Mouse (Mus musculus): Measurements from ENCODE around the gene Pcnx. TPM values are rescaled to one million over a fixed set of nuclear protein-coding genes. Genes with fewer than 3 reads are reported as not detected.

The Pcnx gene
- polyA plus RNA-seq, 1 experiment = 29.1 TPM

GRCm38 (mm10) chr12:81822176-81822575, 37.6 kb upstream of the Pcnx start:
- TF ChIP-seq CTCF (IDR thresholded peaks at IDR 0.05; ENCODE audit: extremely low read depth, insufficient read length, insufficient replicate concordance, low read depth, low read length) (no peak), POLR2A (IDR thresholded peaks at IDR 0.05; ENCODE audit: low read depth, low read length) (no peak)
- Histone ChIP-seq H3K4me1 (ENCODE audit: control insufficient read depth, insufficient read depth, insufficient read length, low read length) (no peaks in the 10 kb centered on the region), H3K27ac (ENCODE audit: insufficient read depth, low read depth, low read length) (no peak overlapping the region), H3K4me3 (ENCODE audit: low read depth, low read length) (no peak overlapping the region), H3K36me3 (ENCODE audit: control insufficient read depth, insufficient read depth, low read length) (no peaks in the 10 kb centered on the region), H3K27me3 (ENCODE audit: control insufficient read depth, insufficient read depth, low read length) (no peaks in the 10 kb centered on the region)
- WGBS = 78% methylated on average over 4 of the region's 4 CpGs

GRCm38 (mm10) chr12:81822778-81823480, 36.9 kb upstream of the Pcnx start:
- Histone ChIP-seq H3K4me1 (ENCODE audit: control insufficient read depth, insufficient read depth, insufficient read length, low read length) (no peaks in the 10 kb centered on the region), H3K27me3 (ENCODE audit: control insufficient read depth, insufficient read depth, low read length) (no peaks in the 10 kb centered on the region), H3K27ac (ENCODE audit: insufficient read depth, low read depth, low read length) (no peak overlapping the region), H3K36me3 (ENCODE audit: control insufficient read depth, insufficient read depth, low read length) (no peaks in the 10 kb centered on the region), H3K4me3 (ENCODE audit: low read depth, low read length) (no peak overlapping the region)
- WGBS = 90% methylated on average over 4 of the region's 4 CpGs
- TF ChIP-seq CTCF (IDR thresholded peaks at IDR 0.05; ENCODE audit: extremely low read depth, insufficient read length, insufficient replicate concordance, low read depth, low read length) (no peak), POLR2A (IDR thresholded peaks at IDR 0.05; ENCODE audit: low read depth, low read length) (no peak)

- no peak for TF ChIP-seq CTCF (IDR thresholded peaks at IDR 0.05; ENCODE audit: extremely low read depth, insufficient read length, insufficient replicate concordance, low read depth, low read length)
- no peak for TF ChIP-seq POLR2A (IDR thresholded peaks at IDR 0.05; ENCODE audit: low read depth, low read length)
- Histone ChIP-seq H3K4me1 (ENCODE audit: control insufficient read depth, insufficient read depth, insufficient read length, low read length) (no peaks in the 10 kb centered on the region), H3K27me3 (ENCODE audit: control insufficient read depth, insufficient read depth, low read length) (no peaks in the 10 kb centered on the region), H3K36me3 (ENCODE audit: control insufficient read depth, insufficient read depth, low read length) (no peaks in the 10 kb centered on the region), H3K27ac (ENCODE audit: insufficient read depth, low read depth, low read length) (no peak overlapping the region), H3K4me3 (ENCODE audit: low read depth, low read length) (no peak overlapping the region)
- 65% methylated on average over 2 of the region's 2 CpGs for WGBS
Observed at GRCm38 (mm10) chr12:81828355-81828754, 31.5 kb upstream of the Pcnx start.

GRCm38 (mm10) chr12:81832039-81832738, 27.6 kb upstream of the Pcnx start:
- Histone ChIP-seq H3K36me3 (ENCODE audit: control insufficient read depth, insufficient read depth, low read length) (no peaks in the 10 kb centered on the region), H3K27me3 (ENCODE audit: control insufficient read depth, insufficient read depth, low read length) (no peaks in the 10 kb centered on the region), H3K27ac (ENCODE audit: insufficient read depth, low read depth, low read length) (no peak overlapping the region), H3K4me1 (ENCODE audit: control insufficient read depth, insufficient read depth, insufficient read length, low read length) (no peaks in the 10 kb centered on the region), H3K4me3 (ENCODE audit: low read depth, low read length) (no peak overlapping the region)
- no peak for TF ChIP-seq CTCF (IDR thresholded peaks at IDR 0.05; ENCODE audit: extremely low read depth, insufficient read length, insufficient replicate concordance, low read depth, low read length)
- TF ChIP-seq POLR2A (IDR thresholded peaks at IDR 0.05; ENCODE audit: low read depth, low read length) = no peak
- 74% methylated on average over 5 of the region's 5 CpGs for WGBS

GRCm38 (mm10) chr12:81833094-81833493, 26.7 kb upstream of the Pcnx start:
- no peak overlapping the region for H3K27ac ChIP-seq (ENCODE audit: insufficient read depth, low read depth, low read length)
- no peaks in the 10 kb centered on the region for H3K4me1 ChIP-seq (ENCODE audit: control insufficient read depth, insufficient read depth, insufficient read length, low read length)
- TF ChIP-seq POLR2A (IDR thresholded peaks at IDR 0.05; ENCODE audit: low read depth, low read length) = no peak
- TF ChIP-seq CTCF (IDR thresholded peaks at IDR 0.05; ENCODE audit: extremely low read depth, insufficient read length, insufficient replicate concordance, low read depth, low read length) = no peak
- H3K27me3 ChIP-seq (ENCODE audit: control insufficient read depth, insufficient read depth, low read length) = no peaks in the 10 kb centered on the region
- no peaks in the 10 kb centered on the region for H3K36me3 ChIP-seq (ENCODE audit: control insufficient read depth, insufficient read depth, low read length)
- WGBS = 83% methylated on average over 2 of the region's 2 CpGs
- H3K4me3 ChIP-seq (ENCODE audit: low read depth, low read length) = no peak overlapping the region

- H3K27me3 ChIP-seq (ENCODE audit: control insufficient read depth, insufficient read depth, low read length) = no peaks in the 10 kb centered on the region
- no peak overlapping the region for H3K4me3 ChIP-seq (ENCODE audit: low read depth, low read length)
- TF ChIP-seq POLR2A (IDR thresholded peaks at IDR 0.05; ENCODE audit: low read depth, low read length) (no peak), CTCF (IDR thresholded peaks at IDR 0.05; ENCODE audit: extremely low read depth, insufficient read length, insufficient replicate concordance, low read depth, low read length) (no peak)
- H3K27ac ChIP-seq (ENCODE audit: insufficient read depth, low read depth, low read length) = no peak overlapping the region
- no peaks in the 10 kb centered on the region for H3K36me3 ChIP-seq (ENCODE audit: control insufficient read depth, insufficient read depth, low read length)
- H3K4me1 ChIP-seq (ENCODE audit: control insufficient read depth, insufficient read depth, insufficient read length, low read length) = peaks cover 3% of the 10 kb centered on the region; the same call in 1 of the 2 replicates
- WGBS = 72% methylated on average over 8 of the region's 8 CpGs
Observed at GRCm38 (mm10) chr12:81836162-81836561, 23.7 kb upstream of the Pcnx start.

GRCm38 (mm10) chr12:81837463-81837862, 22.4 kb upstream of the Pcnx start:
- Histone ChIP-seq H3K27ac (ENCODE audit: insufficient read depth, low read depth, low read length) (no peak overlapping the region), H3K27me3 (ENCODE audit: control insufficient read depth, insufficient read depth, low read length) (no peaks in the 10 kb centered on the region), H3K36me3 (ENCODE audit: control insufficient read depth, insufficient read depth, low read length) (no peaks in the 10 kb centered on the region), H3K4me1 (ENCODE audit: control insufficient read depth, insufficient read depth, insufficient read length, low read length) (peaks cover 3% of the 10 kb centered on the region; the same call in 1 of the 2 replicates), H3K4me3 (ENCODE audit: low read depth, low read length) (no peak overlapping the region)
- WGBS = 88% methylated on average over 5 of the region's 5 CpGs
- TF ChIP-seq POLR2A (IDR thresholded peaks at IDR 0.05; ENCODE audit: low read depth, low read length) (no peak), CTCF (IDR thresholded peaks at IDR 0.05; ENCODE audit: extremely low read depth, insufficient read length, insufficient replicate concordance, low read depth, low read length) (no peak)
